ENCODE assay signal across 7 mouse cellular contexts in genomic region chr6:119442729-119443128, GRCm38 (mm10). TPM values are rescaled to one million over a fixed set of nuclear protein-coding genes. Genes with fewer than 3 reads are reported as not detected.
A peak's percentile ranks its signal among the peaks of the same experiment; 100 is the strongest.
DNase-seq lines count a peak whose midpoint lies in the region; ATAC-seq and TF ChIP-seq lines count a peak whose summit lies in the region.
"Not testable (repeated sequence)": the region's sequence is repeated elsewhere in the genome, so short reads cannot be mapped to it uniquely, and the experiment has no call there.

No protein-coding gene starts in this region.

- not testable (repeated sequence) for H3K36me3 ChIP-seq in ES-Bruce4 (ENCODE audit: control insufficient read depth, insufficient read depth, low read length, poor library complexity, severe bottlenecking); heart, adult 2 months (ENCODE audit: control insufficient read depth, insufficient read depth, low read length); kidney, postnatal 0 days (ENCODE audit: insufficient read depth, low read length)

- WGBS in heart, adult 2 months, result 82% methylated on average over 5 of the region's 5 CpGs
- WGBS in kidney, postnatal 0 days, result 87% methylated on average over 5 of the region's 5 CpGs
- 79% methylated on average over 5 of the region's 5 CpGs for WGBS in lung, adult 2 months

- not testable (repeated sequence) for TF ChIP-seq EP300 in ES-Bruce4 (IDR thresholded peaks at IDR 0.05; ENCODE audit: insufficient read depth, low read depth, low read length); heart, adult 2 months (IDR thresholded peaks at IDR 0.05; ENCODE audit: insufficient read depth, low read depth, low read length)

- H3K4me2 ChIP-seq in kidney, postnatal 0 days (ENCODE audit: low read length), result not testable (repeated sequence)

- TF ChIP-seq CTCF in ES-Bruce4 (IDR thresholded peaks at IDR 0.05; ENCODE audit: low read depth, low read length), result peak; percentile 60
- peak; percentile 55 for TF ChIP-seq CTCF in heart, adult 2 months (IDR thresholded peaks at IDR 0.05)
- TF ChIP-seq CTCF in kidney, postnatal 0 days (IDR thresholded peaks at IDR 0.05; ENCODE audit: low read depth), result peak; percentile 43
- peak; percentile 24; the same call in 1 of the 2 replicates for TF ChIP-seq CTCF in lung, adult 2 months (IDR thresholded peaks at IDR 0.05; ENCODE audit: insufficient read depth, low read length)

- H3K27me3 ChIP-seq in ES-Bruce4 (ENCODE audit: control insufficient read depth, insufficient read depth, low read length, poor library complexity, severe bottlenecking); heart, adult 2 months (ENCODE audit: control insufficient read depth, insufficient read depth, low read length); kidney, postnatal 0 days (ENCODE audit: insufficient read depth, low read length): not testable (repeated sequence)

- not testable (repeated sequence) for ATAC-seq in kidney, postnatal 0 days (replicated peaks; ENCODE audit: low FRiP score, low read depth)

- TF ChIP-seq POLR2A in ES-Bruce4 (IDR thresholded peaks at IDR 0.05; ENCODE audit: insufficient read depth, low read length); heart, adult 2 months (IDR thresholded peaks at IDR 0.05; ENCODE audit: insufficient read depth, low read depth, low read length); lung, adult 2 months (IDR thresholded peaks at IDR 0.05; ENCODE audit: borderline replicate concordance, extremely low read depth, low read depth, low read length): not testable (repeated sequence)

- H3K27ac ChIP-seq in ES-Bruce4 (ENCODE audit: insufficient read depth, low read length); heart, adult 2 months; kidney, postnatal 0 days: not testable (repeated sequence)

- H3K9ac ChIP-seq in ES-Bruce4 (ENCODE audit: low read depth, poor library complexity, severe bottlenecking); heart, adult 2 months (ENCODE audit: low read depth, low read length); kidney, postnatal 0 days (ENCODE audit: low read depth, low read length): not testable (repeated sequence)

- H3K4me1 ChIP-seq in ES-Bruce4 (ENCODE audit: control insufficient read depth, insufficient read depth, low read length); heart, adult 2 months (ENCODE audit: control insufficient read depth, insufficient read depth, low read length); kidney, postnatal 0 days (replicated peaks; ENCODE audit: insufficient read depth, low read length); lung, adult 2 months (ENCODE audit: control insufficient read depth, insufficient read depth, low read length): not testable (repeated sequence)

- H3K9me3 ChIP-seq in ES-Bruce4 (replicated peaks; ENCODE audit: control insufficient read depth, insufficient read depth, low read length, poor library complexity, severe bottlenecking); kidney, postnatal 0 days (replicated peaks; ENCODE audit: low read length): not testable (repeated sequence)

- DNase-seq in 416B (ENCODE audit: low read depth) (peak; percentile 71), ZHBTc4 (ENCODE audit: low read depth, low spot score) (peak; percentile 75)
- not testable (repeated sequence) for DNase-seq in heart, adult 2 months; kidney, postnatal 0 days (ENCODE audit: low spot score); lung, adult 2 months
- DNase-seq in retina, postnatal 1 day, result peak; percentile 23

- not testable (repeated sequence) for H3K4me3 ChIP-seq in ES-Bruce4 (ENCODE audit: low read depth, low read length); heart, adult 2 months; kidney, postnatal 0 days (replicated peaks; ENCODE audit: low read depth, low read length); lung, adult 2 months (replicated peaks; ENCODE audit: extremely low read depth, low read depth, low read length)

- intact Hi-C loops in heart, adult 2 months (cut with DNase I), result not testable (repeated sequence)

- not testable (repeated sequence) for H3K79me2 ChIP-seq in heart, adult 2 months (replicated peaks; ENCODE audit: control insufficient read depth, insufficient read depth, low read length)

RNA-seq across cellular contexts. Expression of gene Adipor2, which starts 25.2 kb away (rescaled TPM):
- polyA plus RNA-seq in ES-Bruce4 (2011; ENCODE audit: insufficient read depth, insufficient read length, low read depth, missing spikeins), result 104 and 111 TPM in 2 replicates
- total RNA-seq in heart, adult 2 months (2021), result 10 to 100 TPM; 62.7 to 63.6 TPM
- polyA plus RNA-seq in heart, adult 2 months (2012; rRNA removed), result 57.0 and 72.2 TPM in 2 replicates
- polyA plus RNA-seq in kidney, postnatal 0 days (2015; fragmentation: Nextera tagmentation; extraction: Ambion mirVana), result 43.3 and 47.3 TPM in 2 replicates
- polyA plus RNA-seq in lung, adult 2 months (2012; rRNA removed), result 63.6 and 81.0 TPM in 2 replicates

RNA-seq across cellular contexts. Expression of gene Fbxl14, which starts 36.7 kb away (rescaled TPM):
- 30.9 and 37.9 TPM in 2 replicates for polyA plus RNA-seq in ES-Bruce4 (2011; ENCODE audit: insufficient read depth, insufficient read length, low read depth, missing spikeins)
- 10 to 100 TPM; 16.0 to 16.6 TPM for total RNA-seq in heart, adult 2 months (2021)
- 19.7 and 20.3 TPM in 2 replicates for polyA plus RNA-seq in heart, adult 2 months (2012; rRNA removed)
- 5.1 and 5.3 TPM in 2 replicates for polyA plus RNA-seq in kidney, postnatal 0 days (2015; fragmentation: Nextera tagmentation; extraction: Ambion mirVana)
- 77.7 and 84.9 TPM in 2 replicates for polyA plus RNA-seq in lung, adult 2 months (2012; rRNA removed)
